Mouse (Mus musculus) spleen, adult 2 months (tissue): ENCODE results near the gene Zfp282.

Experiments
- CTCF ChIP-seq: fragments of 200-500 bp; IDR thresholded peaks from 2 replicates; pipeline ENCODE4 v1.5.1; 2011; ENCODE audit warnings: mild to moderate bottlenecking, inconsistent platforms; ENCODE audit not compliant: insufficient read depth, insufficient read length, insufficient replicate concordance; ENCODE audit errors: extremely low read depth
- POLR2A ChIP-seq: fragments of 200-500 bp; IDR thresholded peaks from 2 replicates; pipeline ENCODE4 v1.6.1; 2011; ENCODE audit warnings: low read depth, low read length, inconsistent platforms

- TF ChIP-seq POLR2A (no peak), CTCF (no peak)
Measured at GRCm38 (mm10) chr6:47841831-47842230, 35.2 kb upstream of the Zfp282 start.
